Mouse (Mus musculus) left cerebral cortex, postnatal 14 days (tissue): ENCODE results near the gene Ppp1r14a. TPM values are rescaled to one million over a fixed set of nuclear protein-coding genes. Genes with fewer than 3 reads are reported as not detected.

Experiments used
- DNase-seq, 2 experiments: peaks; one replicate each; pipeline ENCODE4 v3.0.0; 2021 to 2022; ENCODE audit warnings: low spot score in 2 of 2, mixed read lengths in 1 of 2
- intact Hi-C: fragments of 180-260 bp; cut with DNase I; formaldehyde crosslinking; loops from one replicate; pipeline ENCODE4 v1.15.1; 2025
- total RNA-seq, 2 experiments: library from RNA; stranded (reverse); gene quantifications; 2 replicates each; pipeline ENCODE4 v1.2.3; 2021

The Ppp1r14a gene
- total RNA-seq, 2 experiments from 2014 or later: 6.6 to 8.0 TPM

DNA sequence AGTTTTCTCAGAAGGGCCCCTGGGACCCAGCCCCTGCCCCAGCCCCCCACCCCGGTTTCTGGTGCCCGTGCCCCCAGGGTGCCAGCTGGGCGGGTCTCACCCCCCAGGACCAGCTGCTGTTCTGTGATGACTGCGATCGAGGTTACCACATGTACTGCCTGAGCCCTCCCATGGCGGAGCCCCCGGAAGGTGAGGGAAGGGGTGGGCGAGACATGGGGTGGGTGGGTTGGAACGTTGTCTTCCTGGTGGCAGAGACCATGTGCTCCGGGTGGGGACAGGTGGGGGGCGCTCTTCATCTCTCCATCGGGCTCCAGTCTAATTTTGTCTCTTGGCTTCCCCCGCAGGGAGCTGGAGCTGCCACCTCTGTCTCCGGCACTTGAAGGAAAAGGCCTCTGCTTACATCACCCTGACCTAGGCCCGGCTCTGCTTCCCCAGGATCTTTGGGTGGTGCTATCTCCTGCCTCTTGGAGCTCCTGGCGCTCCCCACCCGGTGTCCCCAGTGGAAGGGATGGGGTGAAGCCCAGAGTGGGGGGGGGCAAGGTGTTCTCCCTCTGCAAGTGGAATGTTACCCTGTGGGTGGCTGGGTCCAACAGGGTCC lies 27.1 kb downstream of the Ppp1r14a start:
- peak; percentile 59 to 75 for DNase-seq
- intact Hi-C loops: loop anchor here (5.0 kb wide), 1 partner anchor 46 kb away; no protein-coding TSS in a partner anchor

DNA sequence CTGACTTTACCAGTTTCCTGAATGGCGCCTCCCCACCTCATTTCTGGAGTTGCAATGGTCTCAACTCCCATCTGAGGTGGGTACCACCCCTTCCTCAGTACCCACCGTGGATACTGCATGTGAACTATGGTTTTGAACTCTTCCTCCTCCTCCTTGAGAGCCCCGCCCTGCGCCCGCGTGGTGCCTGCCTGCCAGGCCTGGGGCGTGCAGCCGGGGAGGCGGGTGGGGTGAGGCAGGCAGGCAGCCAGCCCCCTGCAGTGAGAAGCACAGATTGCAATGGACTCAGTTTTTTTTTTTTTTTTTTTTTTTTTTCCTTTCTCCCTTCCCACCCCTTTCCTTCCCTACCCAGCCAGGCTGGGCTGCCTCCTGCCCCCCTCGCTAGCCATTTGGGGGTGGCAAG lies 27.9 kb downstream of the Ppp1r14a start:
- peak; percentile 76 to 90 for DNase-seq
- intact Hi-C loops: loop anchor here (5.0 kb wide), 1 partner anchor 45 kb away; no protein-coding TSS in a partner anchor

DNA sequence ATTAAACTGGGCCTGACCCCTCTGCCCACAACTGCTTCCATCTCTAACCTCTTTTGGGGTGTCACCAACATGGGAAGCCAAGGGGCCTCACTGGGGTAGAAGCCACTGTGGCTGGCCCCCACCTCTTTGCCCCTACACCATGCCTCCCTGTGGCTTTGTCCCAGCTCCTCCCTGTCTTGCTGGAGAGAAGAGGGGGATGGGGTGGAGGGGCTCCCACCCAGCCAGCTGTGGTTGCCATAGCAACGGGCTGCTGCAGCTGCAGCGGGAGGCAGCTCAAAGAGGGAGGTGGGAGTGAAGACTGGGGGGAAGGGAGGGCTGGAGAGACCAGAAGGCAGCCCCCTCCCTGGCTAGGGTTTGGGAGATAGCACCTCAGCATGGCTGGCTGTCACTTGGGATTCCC lies 28.4 kb downstream of the Ppp1r14a start:
- peak; percentile 72 to 90 for DNase-seq
- intact Hi-C loops: loop anchor here (5.0 kb wide), 1 partner anchor 45 kb away; no protein-coding TSS in a partner anchor

DNA sequence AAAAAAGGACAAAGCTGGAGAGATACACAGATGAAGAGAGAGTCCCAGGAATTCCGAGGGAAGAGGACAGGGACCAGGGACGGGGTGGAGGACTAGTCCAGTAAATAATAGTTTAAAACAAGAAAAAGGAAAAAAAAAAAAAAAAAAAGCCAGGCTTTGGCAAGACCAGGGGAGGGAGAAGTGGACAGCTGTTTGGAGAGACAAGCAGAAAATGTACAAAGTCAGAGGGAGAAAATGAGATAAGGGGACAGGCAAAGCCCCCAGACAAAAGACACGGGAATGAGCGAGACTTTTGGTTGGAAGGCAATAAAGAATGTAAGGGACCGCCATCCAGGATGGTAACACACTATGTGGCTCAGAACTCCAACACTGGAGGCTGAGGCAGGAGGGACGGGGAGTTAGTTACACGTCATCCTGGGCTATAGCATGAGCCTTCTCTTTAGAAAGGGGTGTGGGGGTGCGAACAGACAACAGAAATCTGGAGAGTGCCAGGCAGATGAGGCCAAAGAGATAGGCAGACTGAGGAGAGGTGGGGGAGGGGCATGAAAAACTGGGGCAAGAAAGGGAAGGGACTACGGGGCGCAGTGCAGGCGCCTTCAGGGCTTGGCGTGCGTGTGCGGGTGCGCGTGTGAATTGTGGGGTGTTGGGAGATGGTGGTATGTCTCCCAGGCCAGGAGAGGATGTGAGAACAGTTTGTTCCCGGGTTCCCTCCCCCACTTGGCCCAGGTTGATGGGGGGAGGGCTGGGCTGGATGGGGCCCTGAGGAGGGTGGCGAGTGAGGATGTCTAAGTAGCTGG lies 29.2 kb downstream of the Ppp1r14a start:
- peak; percentile 60 to 85 for DNase-seq
- intact Hi-C loops: loop anchor here (5.0 kb wide), 1 partner anchor 44 kb away; no protein-coding TSS in a partner anchor

DNA sequence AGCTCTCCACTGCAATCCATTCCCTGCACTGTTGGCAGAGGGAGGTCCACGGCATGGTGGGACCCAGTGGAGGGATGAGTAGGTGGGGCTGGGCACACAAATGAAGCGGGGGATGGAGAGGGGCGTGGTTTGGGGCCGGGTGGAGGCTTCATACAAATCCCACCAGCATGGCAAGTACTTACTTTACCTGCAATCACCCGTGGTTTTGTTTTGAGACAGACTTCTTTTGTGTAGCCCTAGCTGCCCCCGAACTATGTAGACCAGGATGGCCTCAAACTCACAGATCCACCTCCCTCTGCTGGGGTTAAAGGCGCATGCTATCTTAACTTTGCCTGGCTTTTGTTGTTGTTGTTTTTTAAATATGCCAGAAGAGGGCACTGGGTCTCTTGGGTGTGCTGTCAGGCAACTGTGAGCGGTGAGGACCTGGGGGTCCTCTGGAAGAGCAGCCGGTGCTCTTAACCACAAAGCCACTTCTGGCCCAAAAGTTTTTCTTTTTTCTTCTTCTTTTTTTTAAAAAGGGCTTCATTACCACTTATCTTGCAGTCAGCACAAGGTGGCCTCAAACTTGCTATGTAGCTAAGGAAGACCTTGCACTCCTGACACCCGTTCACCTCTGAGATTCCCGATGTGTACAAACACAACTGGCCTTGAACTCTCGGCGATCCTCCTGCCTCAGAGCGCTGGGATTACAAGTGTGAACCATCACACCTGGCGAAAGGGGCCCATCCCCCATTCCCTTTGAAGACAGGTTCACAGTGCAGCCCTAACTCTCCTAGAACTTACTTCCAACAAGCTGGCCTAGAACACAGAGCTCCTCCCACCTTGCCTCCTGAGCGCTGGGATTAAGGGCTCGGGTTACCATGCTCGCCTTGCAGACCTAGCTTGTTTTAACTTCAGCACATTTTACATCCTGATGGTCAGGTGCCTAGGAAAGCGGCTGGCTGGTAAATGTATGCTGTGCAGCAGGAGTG lies 30.5 kb downstream of the Ppp1r14a start:
- no peak for DNase-seq
- intact Hi-C loops: loop anchor here (5.0 kb wide), 1 partner anchor 43 kb away; no protein-coding TSS in a partner anchor

DNA sequence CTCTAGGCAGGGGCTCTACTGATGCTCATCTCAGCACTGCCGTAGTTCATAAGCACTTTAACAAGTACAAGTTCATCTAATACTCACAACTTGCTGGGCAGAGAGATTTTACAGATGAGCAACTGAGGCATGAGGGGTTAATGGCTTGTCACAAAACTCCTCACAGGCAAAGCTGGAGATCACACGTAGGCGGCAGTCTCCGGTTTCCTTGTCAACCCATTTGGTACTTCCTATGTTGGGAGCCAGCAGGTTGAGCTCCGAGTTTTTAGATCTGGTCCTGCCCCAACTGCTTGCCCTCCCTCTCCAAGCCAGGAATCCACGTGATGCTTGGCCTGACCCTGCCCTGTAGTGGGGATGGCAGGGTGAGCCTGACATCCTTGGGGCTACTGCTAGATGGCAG lies 38.0 kb downstream of the Ppp1r14a start:
- intact Hi-C loops: no loop called here

DNA sequence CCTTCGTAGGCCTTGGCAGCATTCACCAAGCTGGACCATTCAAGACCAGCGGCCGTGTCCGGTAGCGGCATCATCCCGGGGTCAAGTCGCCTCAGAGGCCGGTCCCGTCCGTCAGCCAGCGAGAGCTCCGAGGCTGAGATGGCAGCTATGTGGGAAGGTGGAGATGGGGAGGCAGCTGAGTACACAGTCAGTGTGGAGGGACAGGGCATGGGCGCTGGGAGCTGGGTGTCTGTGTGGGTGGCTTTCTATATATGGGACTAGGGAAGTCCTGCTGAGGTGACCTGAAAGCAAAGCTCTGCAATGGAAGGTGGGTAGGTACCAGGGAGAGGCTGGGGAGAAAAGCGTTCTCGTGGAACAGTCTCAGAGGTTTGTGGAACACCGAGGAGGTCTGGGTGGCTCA lies 39.9 kb downstream of the Ppp1r14a start:
- no peak for DNase-seq
- intact Hi-C loops: no loop called here

More for the DNA sequence above, 38.0 kb downstream of the Ppp1r14a start:
- DNase-seq: no peak

DNA sequence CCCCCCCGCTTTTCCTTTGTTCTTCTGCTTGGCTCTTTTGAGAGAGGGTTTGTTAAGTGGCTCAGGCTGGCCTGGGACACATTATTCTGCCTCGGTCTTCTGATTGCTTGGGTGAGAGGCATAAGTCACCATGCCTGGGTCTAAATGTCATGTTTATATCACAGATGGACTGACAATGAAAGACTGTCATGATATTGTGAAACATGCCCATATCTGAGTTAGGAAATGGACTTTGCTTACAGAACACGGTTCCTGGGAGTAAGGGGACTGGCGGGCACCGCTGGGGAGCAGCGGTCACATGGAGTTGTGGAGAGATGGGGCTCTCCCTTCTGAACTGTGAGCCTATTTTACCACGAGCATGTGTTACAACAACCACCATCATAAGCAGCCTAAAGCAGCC lies 45.0 kb downstream of the Ppp1r14a start:
- intact Hi-C loops: no loop called here
- DNase-seq: no peak

DNA sequence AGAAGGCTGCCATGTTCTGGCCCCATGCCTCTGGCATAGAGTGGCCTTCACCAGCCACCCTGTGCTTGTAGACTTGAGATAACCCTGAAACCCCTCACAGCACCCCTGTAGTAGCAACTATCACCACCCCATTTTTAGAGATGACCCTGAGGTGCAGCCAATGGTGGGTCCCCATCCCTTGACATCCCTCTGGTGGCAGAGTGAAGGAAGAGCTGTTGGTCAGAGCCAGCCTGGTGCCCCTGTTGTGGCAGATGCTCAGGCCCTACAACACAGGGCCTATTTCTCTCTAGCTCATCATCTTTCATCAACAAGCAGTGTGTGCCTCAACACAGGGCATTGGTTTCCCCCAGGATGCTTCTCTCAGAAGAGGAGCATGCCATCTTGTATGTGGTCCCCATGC lies 46.2 kb downstream of the Ppp1r14a start:
- no peak for DNase-seq
- intact Hi-C loops: no loop called here

DNA sequence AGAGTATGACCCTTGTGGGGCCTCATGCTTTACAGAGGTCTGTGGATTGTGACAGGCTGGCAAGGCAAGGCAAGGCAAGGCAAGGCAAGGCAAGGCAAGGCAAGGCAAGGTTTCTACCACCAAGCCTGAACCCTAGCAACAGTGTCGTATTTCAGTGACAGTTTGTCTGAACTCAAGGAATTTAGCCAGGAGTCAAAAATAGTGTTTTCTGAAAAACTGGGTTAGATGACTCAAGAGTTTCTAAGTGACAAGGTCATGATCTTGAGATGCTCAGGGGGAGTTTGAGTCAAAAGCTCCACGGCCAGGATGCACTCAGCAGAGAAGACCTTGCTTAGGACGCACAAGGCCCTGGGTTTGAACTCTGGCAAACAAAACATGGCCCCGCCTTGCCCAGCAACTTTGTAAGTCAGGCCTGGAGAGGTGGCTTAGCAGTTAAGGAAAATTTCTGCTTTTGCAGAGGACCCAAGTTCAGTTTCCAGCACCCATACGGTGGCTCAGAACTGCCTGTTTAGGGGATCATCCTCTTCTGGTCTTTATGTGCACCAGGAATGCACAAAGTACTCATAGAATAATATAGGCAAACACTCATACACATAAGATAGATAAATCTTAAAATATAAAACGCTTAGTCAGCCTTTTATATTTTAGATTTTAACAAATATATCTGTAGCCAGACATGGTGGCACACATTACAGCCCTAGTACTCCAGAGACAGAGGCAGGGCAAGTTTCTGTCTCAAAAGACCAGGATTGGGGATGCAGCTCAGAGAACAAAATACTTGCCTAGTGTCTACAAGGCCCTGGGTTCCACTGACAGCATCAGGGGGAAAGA lies 46.9 kb downstream of the Ppp1r14a start:
- no peak for DNase-seq
- intact Hi-C loops: no loop called here

DNA sequence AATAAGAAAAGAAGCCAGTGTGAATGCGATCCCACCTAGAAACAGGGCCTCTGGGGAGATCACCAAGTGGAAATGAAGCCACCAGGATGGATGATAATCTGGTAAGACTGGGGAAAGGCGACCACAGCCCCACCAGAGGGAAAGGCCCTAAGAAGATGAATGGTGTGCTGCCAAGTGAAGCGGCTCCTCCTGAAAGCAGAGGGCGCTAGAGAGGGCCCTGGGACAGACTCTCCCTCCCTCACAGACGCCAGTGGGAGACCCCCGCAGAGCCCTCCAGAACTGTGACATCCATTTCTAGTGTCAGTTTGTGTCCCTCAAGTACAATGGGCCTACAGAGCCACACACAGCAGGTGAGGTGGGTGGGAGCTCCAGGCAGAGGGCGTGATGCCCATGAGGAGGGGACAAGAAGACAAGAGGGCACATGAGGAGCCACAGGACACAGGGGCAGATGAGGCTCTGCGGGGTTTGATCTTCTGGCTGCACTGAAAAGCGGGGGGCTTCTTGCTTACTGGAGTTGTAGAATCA lies 47.7 kb downstream of the Ppp1r14a start:
- no peak for DNase-seq
- intact Hi-C loops: no loop called here

DNA sequence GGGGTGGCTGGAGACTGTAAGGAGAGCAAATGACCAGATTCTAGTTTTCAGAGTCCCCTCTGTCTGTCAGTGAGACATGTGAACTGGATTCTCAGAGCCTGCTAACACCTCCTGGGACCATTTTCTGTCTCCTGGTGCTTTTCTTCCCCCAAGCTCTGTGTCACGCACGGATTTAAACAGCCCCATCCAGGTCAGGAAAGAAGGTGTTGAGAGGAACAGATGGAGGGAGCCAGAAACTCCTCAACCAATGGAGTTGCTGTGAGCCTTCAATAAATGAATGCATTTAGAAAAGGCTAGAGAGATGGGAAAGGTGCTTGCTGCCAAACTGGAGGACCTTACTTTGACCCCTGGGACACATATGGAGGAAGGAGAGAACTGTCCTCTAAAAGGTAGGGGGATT lies 48.7 kb downstream of the Ppp1r14a start:
- no peak for DNase-seq
- intact Hi-C loops: no loop called here

DNA sequence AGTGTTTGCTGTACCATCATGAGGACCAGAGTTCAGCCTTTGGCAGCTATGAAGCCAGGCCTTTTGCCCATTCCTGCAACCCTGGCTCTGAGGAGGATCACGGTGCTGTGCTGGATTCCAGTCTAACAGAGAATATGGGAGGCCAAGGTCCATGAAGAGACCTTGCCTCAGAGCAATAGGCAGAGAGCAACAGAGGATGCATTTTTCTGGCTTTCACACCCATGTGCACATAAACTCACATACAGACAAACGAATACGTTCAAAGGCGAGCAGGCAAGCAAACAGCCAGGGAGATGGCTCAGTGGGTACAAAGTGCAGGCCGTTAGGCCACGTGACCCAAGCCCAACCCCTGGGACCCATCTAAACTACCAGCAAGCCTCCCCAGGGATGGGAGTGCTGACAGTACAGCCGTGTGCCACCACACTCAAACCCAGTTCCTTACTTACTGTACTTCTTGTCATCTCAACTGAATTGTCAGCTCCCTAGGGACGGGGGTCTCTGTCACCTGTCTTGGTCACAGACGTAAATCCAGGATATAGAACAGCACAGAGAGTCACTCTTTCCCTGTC lies 49.3 kb downstream of the Ppp1r14a start:
- no peak for DNase-seq
- intact Hi-C loops: no loop called here

DNA sequence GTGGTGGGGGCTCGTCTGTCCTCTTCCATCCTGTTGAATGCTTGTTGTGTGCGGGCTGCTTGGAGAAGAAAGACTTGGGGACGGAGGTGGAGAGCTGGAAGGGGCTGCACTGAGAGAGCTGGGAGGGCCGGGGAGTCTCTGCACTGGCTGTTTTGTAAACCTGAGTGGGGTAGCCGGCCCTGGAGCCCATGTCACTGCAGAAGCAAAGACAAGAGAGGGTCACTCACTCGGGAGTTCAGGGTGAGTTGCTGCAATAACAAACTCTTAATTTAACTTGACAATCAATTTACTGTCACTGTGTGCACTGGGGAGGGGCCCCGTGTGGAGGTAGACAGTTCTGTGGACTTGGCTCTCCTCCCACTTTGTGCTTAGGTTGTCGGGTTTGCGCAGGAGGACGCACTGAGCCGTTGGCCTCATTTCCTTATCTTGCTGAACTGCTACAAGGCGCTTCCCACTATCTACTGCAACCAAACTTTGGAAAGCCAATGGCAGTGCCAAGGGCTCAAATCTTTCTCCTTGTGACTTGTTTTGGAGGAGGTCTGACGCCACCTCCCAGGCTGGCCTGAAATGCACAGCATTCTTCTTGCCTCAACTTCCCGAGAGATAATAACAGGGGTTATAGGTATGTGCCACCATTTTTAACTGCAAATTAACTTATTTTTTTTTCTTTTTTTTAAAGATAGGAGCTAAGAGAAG lies 50.0 kb downstream of the Ppp1r14a start:
- intact Hi-C loops: no loop called here
- no peak for DNase-seq

DNA sequence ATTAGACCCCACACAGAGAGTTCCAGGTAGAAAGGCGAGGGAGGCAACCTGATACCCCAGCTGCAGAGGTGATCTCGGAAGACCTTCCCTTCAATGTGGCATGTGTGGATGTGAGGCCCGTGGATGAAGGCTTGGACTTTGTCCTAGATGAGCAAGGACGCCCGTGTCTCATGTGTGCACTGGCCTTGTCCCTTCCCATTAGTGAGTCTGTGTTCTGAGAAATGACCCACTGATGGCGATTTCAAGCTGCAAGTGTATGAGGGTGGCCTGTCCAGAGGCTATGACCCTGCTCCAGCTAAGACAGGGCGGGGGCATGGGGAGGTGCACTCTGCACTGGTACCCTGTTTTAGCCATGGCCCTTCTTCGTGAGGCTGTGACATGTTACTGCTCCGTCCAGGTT lies 51.1 kb downstream of the Ppp1r14a start:
- intact Hi-C loops: no loop called here
- no peak for DNase-seq

DNA sequence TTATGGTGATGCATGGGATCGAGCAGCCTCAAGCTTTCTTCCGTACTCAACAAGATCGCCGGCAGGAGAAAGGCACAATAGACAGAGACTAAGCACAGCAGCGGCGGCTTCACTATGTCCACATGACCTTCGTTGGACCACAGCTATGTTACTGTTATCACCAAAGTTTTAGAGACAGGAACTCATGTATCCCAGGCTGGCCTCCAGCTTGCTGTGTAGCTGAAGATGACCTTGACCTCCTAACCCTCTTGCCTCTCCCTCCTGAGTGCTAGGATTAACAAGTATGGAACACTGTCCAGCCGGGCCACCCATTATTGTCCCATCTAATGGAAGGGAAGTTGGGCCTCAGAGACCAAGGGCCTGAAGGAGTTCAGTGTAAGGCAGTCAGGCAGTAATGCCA lies 51.7 kb downstream of the Ppp1r14a start:
- DNase-seq: no peak
- intact Hi-C loops: no loop called here

DNA sequence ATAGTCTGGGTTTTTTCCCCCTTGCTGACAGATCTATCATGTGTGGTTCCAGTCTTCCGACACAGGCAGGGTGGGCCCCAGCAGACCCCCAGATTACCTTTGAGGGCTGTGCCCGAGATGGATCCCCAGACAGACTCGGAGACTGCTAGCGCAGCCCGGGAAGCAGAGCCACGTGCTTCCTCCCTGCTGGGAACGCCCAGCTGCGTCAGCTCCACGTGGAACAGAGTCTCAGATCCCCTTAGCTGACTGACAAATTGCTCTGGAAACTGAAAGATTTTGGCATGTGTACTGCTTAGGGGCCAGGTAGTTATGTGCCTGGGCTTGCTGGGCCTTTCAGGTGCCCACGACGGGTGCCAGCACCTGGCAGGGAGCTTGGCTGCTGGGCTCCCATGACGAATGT lies 52.6 kb downstream of the Ppp1r14a start:
- DNase-seq: peak; percentile 53
- intact Hi-C loops: no loop called here
